Mouse (Mus musculus) heart, embryonic 10.5 days (tissue): Measurements from ENCODE around the gene Gm11444. TPM values are rescaled to one million over a fixed set of nuclear protein-coding genes. Genes with fewer than 3 reads are reported as not detected.
A peak's percentile ranks its signal among the peaks of the same experiment; 100 is the strongest.

Experiments used
- DNase-seq: peaks from one replicate; pipeline ENCODE4 v3.0.0-alpha.2; 2017; ENCODE audit warnings: low spot score
- H3K27ac ChIP-seq: fragments of 300-500 bp; sonication (generic); 2 replicates; pipeline ENCODE4 v1.5.1; 2016; ENCODE audit warnings: mild to moderate bottlenecking
- H3K27me3 ChIP-seq: fragments of 300-500 bp; sonication (generic); 2 replicates; pipeline ENCODE4 v1.6.1; 2016; ENCODE audit warnings: mild to moderate bottlenecking; ENCODE audit not compliant: poor library complexity, insufficient read depth, severe bottlenecking
- H3K36me3 ChIP-seq: fragments of 300-500 bp; sonication (generic); 2 replicates; pipeline ENCODE4 v1.6.1; 2016; ENCODE audit warnings: mild to moderate bottlenecking, moderate library complexity
- H3K4me1 ChIP-seq: fragments of 300-500 bp; sonication (generic); 2 replicates; pipeline ENCODE4 v1.6.1; 2016; ENCODE audit warnings: mild to moderate bottlenecking
- H3K4me3 ChIP-seq: fragments of 300-500 bp; sonication (generic); 2 replicates; pipeline ENCODE4 v1.5.1; 2016; ENCODE audit warnings: mild to moderate bottlenecking, moderate library complexity
- H3K9me3 ChIP-seq: fragments of 300-500 bp; sonication (generic); 2 replicates; pipeline ENCODE4 v1.6.1; 2016; ENCODE audit warnings: mild to moderate bottlenecking, moderate library complexity
- WGBS: fragments of 180-500 bp; shearing (Covaris S2); methylation state at CpG from one replicate; pipeline ENCODE4 v1.1.7; 2016; 5-methylcytosine and 5-hydroxymethylcytosine counted together
- polyA plus RNA-seq: library from polyadenylated mRNA; unstranded; fragments of >200 nt; fragmentation: Nextera tagmentation; extraction: Ambion mirVana; gene quantifications from 2 replicates; pipeline ENCODE4 v1.2.1, GENCODE M21; 2016

The Gm11444 gene
- polyA plus RNA-seq, result not detected in 2 replicates

GRCm38 (mm10) chr11:85850233-85850632 is at the start of gene Gm11444:
Gene Gm11444, minus strand, starts transcription at chr11:85850333.
- WGBS, result 80% methylated on average over 6 of the region's 6 CpGs
- Histone ChIP-seq H3K4me1 (peaks cover 14% of the 10 kb centered on the region), H3K36me3 (no peaks in the 10 kb centered on the region), H3K27me3 (peaks cover 34% of the 10 kb centered on the region), H3K4me3 (0 out of 2 replicates have a peak within 1 kb of the TSS, but pooled peaks have one; percentile 43), H3K9me3 (no peaks in the 10 kb centered on the region), H3K27ac (no peak within 1 kb of the TSS)
- DNase-seq, result no peak

GRCm38 (mm10) chr11:85896335-85896985 is 46.3 kb upstream of the Gm11444 start:
- Histone ChIP-seq H3K27me3 (peaks cover 99% of the 10 kb centered on the region), H3K4me3 (peak overlapping the region; percentile 1; the same call in 1 of the 2 replicates), H3K36me3 (peaks cover 6% of the 10 kb centered on the region; the same call in 1 of the 2 replicates), H3K27ac (no peak overlapping the region), H3K4me1 (peaks cover 18% of the 10 kb centered on the region), H3K9me3 (no peaks in the 10 kb centered on the region)
- DNase-seq, result no peak
- WGBS, result 38% methylated on average over 12 of the region's 13 CpGs

DNA sequence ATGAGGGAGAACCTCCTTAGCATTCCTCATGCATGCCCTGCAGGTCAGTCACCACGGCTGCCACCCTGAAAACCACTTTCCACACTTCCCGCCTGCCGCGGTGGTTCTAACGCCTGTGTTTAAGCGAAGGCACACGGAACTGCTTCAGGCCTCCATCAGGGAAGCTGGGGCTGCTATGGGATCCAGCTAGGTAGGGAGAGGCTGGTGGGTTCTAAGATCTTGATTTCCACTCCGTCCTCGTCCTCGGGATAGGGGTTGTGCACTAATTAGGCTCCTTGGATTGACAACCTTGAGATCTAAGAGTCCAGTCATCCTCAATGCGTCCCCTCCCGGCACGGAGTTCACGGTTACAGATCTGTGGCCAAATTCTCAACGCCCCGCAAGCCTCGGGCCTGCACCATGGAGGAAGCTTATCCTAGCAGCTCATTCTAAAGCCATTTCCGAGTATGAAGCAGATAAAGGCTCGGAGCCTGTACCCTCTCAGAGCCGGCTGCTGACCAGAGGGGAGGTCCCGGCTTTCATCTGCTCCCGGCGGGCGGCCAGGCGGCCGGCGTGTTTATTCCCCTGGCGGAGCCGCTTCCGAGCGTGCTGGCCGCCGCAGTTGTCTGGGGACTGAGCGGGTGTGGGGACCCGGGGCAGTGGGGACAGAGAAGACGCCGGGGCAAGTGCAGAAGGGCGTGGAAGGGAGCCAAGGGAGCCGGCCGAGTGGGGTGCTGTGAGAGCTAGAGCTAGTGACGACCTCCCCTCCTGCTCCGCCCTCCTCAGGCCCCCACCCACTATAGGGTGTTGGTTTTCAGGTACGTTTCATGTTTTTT is 44.8 kb upstream of the Gm11444 start:
- Histone ChIP-seq H3K27me3 (peaks cover 99% of the 10 kb centered on the region), H3K9me3 (no peaks in the 10 kb centered on the region), H3K4me3 (peak overlapping the region; percentile 61), H3K27ac (peak overlapping the region; percentile 6), H3K4me1 (peaks cover 33% of the 10 kb centered on the region), H3K36me3 (0 out of 2 replicates have a peak, but pooled peaks cover 3% of the 10 kb centered on the region)
- no peak for DNase-seq
- WGBS, result 1% methylated on average over 43 of the region's 43 CpGs

DNA sequence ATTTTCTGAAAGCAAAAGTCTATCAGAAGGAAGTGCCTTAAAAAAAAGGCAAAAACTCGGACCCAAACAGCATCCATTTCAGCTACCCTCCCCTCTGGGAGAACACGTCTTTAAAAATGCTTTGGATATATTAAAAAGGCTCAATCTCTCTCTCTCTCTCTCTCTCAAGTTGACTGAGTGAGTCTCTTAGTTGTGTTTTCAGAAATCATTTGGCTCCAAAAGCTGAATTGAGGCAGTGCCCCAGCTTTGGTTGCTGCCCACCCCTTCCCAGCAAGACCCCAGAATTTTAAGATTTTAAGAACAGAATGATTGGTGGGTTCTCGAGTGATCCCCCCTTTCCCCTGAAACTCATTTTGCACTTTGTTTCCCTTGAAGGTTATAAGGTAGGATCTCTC is 44.0 kb upstream of the Gm11444 start:
- Histone ChIP-seq H3K27ac (no peak overlapping the region), H3K4me3 (no peak overlapping the region), H3K27me3 (peaks cover 99% of the 10 kb centered on the region), H3K4me1 (peaks cover 38% of the 10 kb centered on the region), H3K36me3 (no peaks in the 10 kb centered on the region), H3K9me3 (no peaks in the 10 kb centered on the region)
- no peak for DNase-seq
- WGBS, result 4% methylated on average over 3 of the region's 3 CpGs

DNA sequence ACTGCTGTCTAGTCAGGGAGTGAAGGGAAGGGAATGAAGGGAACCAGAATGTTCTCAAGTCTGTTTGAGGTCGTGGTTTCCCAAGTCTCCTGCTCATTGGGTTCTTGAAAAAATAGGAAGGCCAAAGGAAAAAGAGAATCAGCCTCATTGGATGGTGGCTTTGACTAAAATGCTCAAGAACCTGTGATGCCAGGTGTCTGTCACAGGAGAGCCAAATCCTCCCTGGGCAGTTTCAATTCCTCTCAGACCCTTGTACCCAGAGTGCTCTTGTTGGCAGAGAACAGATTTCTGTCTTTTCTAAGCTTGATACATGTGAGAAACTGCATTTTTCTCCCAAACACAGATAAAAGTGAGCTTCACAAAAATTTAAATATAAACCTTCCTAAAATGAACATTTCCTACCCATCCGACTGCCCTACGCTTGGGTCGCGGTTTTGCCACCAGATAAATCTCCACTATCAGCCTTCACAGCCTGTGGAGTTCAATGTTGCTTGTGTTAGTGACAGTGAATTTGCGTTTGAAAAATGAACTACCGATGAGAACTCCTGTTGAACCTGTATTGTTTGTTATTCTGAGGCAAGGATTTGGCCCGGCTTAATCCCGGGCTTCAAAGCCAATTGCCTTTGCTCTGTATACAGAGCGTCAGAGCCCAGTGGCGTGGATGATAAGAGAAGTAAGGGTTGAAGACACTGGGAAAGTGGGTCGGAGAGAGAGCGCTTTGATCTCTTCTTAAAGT is 43.4 kb upstream of the Gm11444 start:
- 2% methylated on average over 13 of the region's 13 CpGs for WGBS
- no peak for DNase-seq
- no peaks in the 10 kb centered on the region for H3K36me3 ChIP-seq
- no peak overlapping the region for H3K4me3 ChIP-seq
- peaks cover 100% of the 10 kb centered on the region for H3K27me3 ChIP-seq
- no peaks in the 10 kb centered on the region for H3K9me3 ChIP-seq
- H3K27ac ChIP-seq, result no peak overlapping the region
- peaks cover 43% of the 10 kb centered on the region for H3K4me1 ChIP-seq

DNA sequence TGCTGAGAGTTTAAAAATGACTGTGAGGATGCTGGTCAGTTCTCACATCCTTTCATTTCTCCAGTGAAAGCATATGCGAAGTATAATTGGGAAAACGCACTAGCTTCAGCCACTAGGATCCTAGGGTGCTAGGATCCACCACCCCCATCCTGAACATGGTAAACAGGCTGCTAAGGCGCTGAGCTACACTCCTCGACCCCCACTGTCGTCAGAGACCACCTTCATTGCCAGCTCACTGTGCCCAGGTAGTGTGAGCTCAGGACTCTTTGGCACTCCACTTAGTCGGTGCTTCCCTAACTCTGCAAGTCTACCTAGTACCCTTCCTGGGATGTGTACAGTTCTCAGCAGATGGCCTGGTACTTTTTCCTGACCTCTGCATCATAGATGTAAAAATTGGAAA is 42.6 kb upstream of the Gm11444 start:
- DNase-seq, result no peak
- H3K9me3 ChIP-seq, result no peaks in the 10 kb centered on the region
- no peaks in the 10 kb centered on the region for H3K36me3 ChIP-seq
- H3K27me3 ChIP-seq, result peaks cover 100% of the 10 kb centered on the region
- H3K27ac ChIP-seq, result no peak overlapping the region
- peaks cover 49% of the 10 kb centered on the region for H3K4me1 ChIP-seq
- H3K4me3 ChIP-seq, result no peak overlapping the region
- WGBS, result 3% methylated on average over 6 of the region's 6 CpGs

DNA sequence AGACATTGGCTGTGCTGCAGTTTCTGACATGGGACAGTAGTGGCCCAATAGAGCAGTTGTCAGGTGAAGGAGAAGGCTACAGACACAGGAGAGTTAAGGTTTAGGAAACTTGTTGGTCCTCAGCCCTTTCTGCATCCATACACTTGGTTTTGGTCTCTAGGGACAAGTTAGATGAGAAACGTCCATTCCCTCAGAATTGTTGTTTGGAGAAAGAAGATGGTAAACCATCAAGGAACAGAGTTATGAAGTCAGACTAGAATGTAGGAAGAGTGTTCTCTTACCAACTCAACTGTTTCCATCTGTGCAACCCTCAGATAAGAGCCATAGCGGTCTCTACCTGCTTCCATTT is 41.5 kb upstream of the Gm11444 start:
- Histone ChIP-seq H3K4me1 (peaks cover 49% of the 10 kb centered on the region), H3K9me3 (no peaks in the 10 kb centered on the region), H3K27me3 (peaks cover 100% of the 10 kb centered on the region), H3K27ac (no peak overlapping the region), H3K36me3 (no peaks in the 10 kb centered on the region), H3K4me3 (peak overlapping the region; percentile 34; the same call in 1 of the 2 replicates)
- no peak for DNase-seq
- WGBS, result 1% methylated on average over 2 of the region's 2 CpGs

GRCm38 (mm10) chr11:85891010-85891691 is 41.0 kb upstream of the Gm11444 start:
- Histone ChIP-seq H3K27me3 (peaks cover 100% of the 10 kb centered on the region), H3K4me1 (peaks cover 52% of the 10 kb centered on the region), H3K9me3 (no peaks in the 10 kb centered on the region), H3K36me3 (no peaks in the 10 kb centered on the region), H3K4me3 (peak overlapping the region; percentile 34), H3K27ac (0 out of 2 replicates have a peak overlapping the region, but pooled peaks have one; percentile 72)
- 3% methylated on average over 13 of the region's 13 CpGs for WGBS
- DNase-seq, result no peak

GRCm38 (mm10) chr11:85890563-85890845 is 40.4 kb upstream of the Gm11444 start:
- H3K27me3 ChIP-seq, result peaks cover 100% of the 10 kb centered on the region
- no peaks in the 10 kb centered on the region for H3K9me3 ChIP-seq
- 2% methylated on average over 13 of the region's 13 CpGs for WGBS
- peak overlapping the region; percentile 72; the same call in 1 of the 2 replicates for H3K27ac ChIP-seq
- H3K4me3 ChIP-seq, result peak overlapping the region; percentile 49
- DNase-seq, result no peak
- peaks cover 52% of the 10 kb centered on the region for H3K4me1 ChIP-seq
- H3K36me3 ChIP-seq, result no peaks in the 10 kb centered on the region

DNA sequence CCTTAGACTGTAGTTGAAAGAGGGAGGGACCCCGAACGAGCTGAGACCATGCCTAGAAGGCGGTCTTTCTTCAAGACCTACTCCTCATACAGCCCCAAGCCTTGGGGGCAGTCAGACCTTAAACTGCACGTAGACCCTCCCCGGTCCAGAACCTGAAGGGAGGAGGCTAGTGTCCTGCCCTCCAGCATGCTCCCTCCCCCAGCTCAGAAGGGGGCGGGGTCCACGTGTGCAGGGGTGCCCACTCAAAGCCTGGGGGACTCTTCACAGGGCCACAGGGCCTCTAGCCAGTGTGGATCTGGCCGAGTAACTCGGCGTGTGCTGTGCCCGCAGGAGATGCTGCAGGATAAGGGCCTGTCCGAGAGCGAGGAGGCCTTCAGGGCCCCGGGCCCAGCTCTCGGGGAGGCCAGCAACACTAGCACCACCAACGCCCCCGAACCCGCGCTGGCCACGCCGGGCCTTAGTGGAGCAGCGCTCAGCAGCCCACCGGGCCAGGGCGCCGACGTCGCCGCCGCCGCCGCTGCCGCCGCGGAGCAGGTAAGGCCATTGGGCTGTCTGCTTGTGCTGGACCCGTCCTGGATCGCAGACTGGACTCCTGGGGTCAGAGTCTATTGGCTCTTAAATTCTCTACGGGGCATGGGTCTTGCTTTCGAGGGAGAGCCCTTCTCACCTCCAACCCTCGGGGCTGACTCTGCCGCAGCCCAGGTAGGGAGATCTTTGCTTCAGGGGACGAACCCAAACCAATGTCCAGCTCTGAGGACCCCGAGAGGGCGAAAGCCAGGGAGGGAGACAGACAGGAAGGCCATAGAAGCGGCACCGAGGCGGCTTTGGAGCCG is 39.8 kb upstream of the Gm11444 start:
- DNase-seq, result no peak
- Histone ChIP-seq H3K27me3 (peaks cover 100% of the 10 kb centered on the region), H3K36me3 (no peaks in the 10 kb centered on the region), H3K4me1 (peaks cover 47% of the 10 kb centered on the region), H3K27ac (peak overlapping the region; percentile 72), H3K4me3 (peak overlapping the region; percentile 49), H3K9me3 (no peaks in the 10 kb centered on the region)
- under 1% methylated on average over 47 of the region's 47 CpGs for WGBS

- WGBS, result 22% methylated on average over 8 of the region's 8 CpGs
- peak overlapping the region; percentile 46; the same call in 1 of the 2 replicates for H3K4me3 ChIP-seq
- no peaks in the 10 kb centered on the region for H3K36me3 ChIP-seq
- H3K9me3 ChIP-seq, result no peaks in the 10 kb centered on the region
- H3K4me1 ChIP-seq, result peaks cover 43% of the 10 kb centered on the region
- no peak for DNase-seq
- peaks cover 100% of the 10 kb centered on the region for H3K27me3 ChIP-seq
- H3K27ac ChIP-seq, result no peak overlapping the region; the same call in 1 of the 2 replicates
Measured at GRCm38 (mm10) chr11:85889056-85889729, 39.1 kb upstream of the Gm11444 start.
